Mouse (Mus musculus) megakaryocyte, embryonic 14.5 days (primary cell): ENCODE measurements around the gene Ankrd33. TPM values are rescaled to one million over a fixed set of nuclear protein-coding genes. Genes with fewer than 3 reads are reported as not detected.

Experiments
- H3K27me3 ChIP-seq: replicated peaks from 2 replicates; pipeline ENCODE3; 2012; ENCODE audit warnings: inconsistent platforms
- H3K36me3 ChIP-seq: replicated peaks from 2 replicates; pipeline ENCODE3; 2012; ENCODE audit warnings: low read length, inconsistent platforms, mixed read lengths
- H3K4me1 ChIP-seq: 2 replicates; pipeline ENCODE4 v1.6.1; 2012; ENCODE audit warnings: inconsistent platforms
- H3K4me3 ChIP-seq: replicated peaks from 2 replicates; pipeline ENCODE3; 2012; ENCODE audit warnings: moderate library complexity, mild to moderate bottlenecking, inconsistent platforms
- H3K9me3 ChIP-seq: 2 replicates; pipeline ENCODE4 v1.6.1; 2012; ENCODE audit warnings: inconsistent platforms
- FLI1 ChIP-seq: IDR thresholded peaks from 2 replicates; pipeline ENCODE4 v1.6.1; 2012; ENCODE audit warnings: low read length, inconsistent platforms, mixed read lengths
- GATA1 ChIP-seq: IDR thresholded peaks from 3 replicates; pipeline ENCODE4 v1.6.1; 2012; ENCODE audit warnings: mixed read lengths, low read length, inconsistent platforms, borderline replicate concordance
- polyA plus RNA-seq: library from polyadenylated mRNA; stranded (reverse); fragments of >175 nt; gene quantifications from 2 replicates; pipeline ENCODE4 v1.2.3, GENCODE M21; 2012; ENCODE audit warnings: low replicate concordance; ENCODE audit not compliant: insufficient read depth

The Ankrd33 gene
- polyA plus RNA-seq, 1 experiment: not detected

GRCm38 (mm10) chr15:101082236-101082635, 33.3 kb upstream of the Ankrd33 start:
- Histone ChIP-seq H3K9me3 (no peaks in the 10 kb centered on the region), H3K4me3 (peak overlapping the region; percentile 42), H3K27me3 (peaks cover 79% of the 10 kb centered on the region), H3K36me3 (no peaks in the 10 kb centered on the region), H3K4me1 (peaks cover 15% of the 10 kb centered on the region)
- TF ChIP-seq GATA1 (no peak), FLI1 (no peak)

GRCm38 (mm10) chr15:101084499-101084898, 31.1 kb upstream of the Ankrd33 start:
- Histone ChIP-seq H3K27me3 (peaks cover 74% of the 10 kb centered on the region), H3K9me3 (no peaks in the 10 kb centered on the region), H3K4me3 (no peak overlapping the region), H3K4me1 (no peaks in the 10 kb centered on the region), H3K36me3 (no peaks in the 10 kb centered on the region)
- TF ChIP-seq FLI1: no peak
- TF ChIP-seq GATA1: no peak

- TF ChIP-seq GATA1: no peak
- TF ChIP-seq FLI1: no peak
- H3K27me3 ChIP-seq: peaks cover 73% of the 10 kb centered on the region
Measured at GRCm38 (mm10) chr15:101086451-101086850, 29.1 kb upstream of the Ankrd33 start.

GRCm38 (mm10) chr15:101086956-101087355, 28.6 kb upstream of the Ankrd33 start:
- H3K27me3 ChIP-seq: peaks cover 73% of the 10 kb centered on the region
- H3K4me1 ChIP-seq: peaks cover 3% of the 10 kb centered on the region; the same call in 1 of the 2 replicates
- 0 out of 2 replicates have a peak, but pooled peaks cover 2% of the 10 kb centered on the region for H3K9me3 ChIP-seq

More at GRCm38 (mm10) chr15:101086451-101086850, 29.1 kb upstream of the Ankrd33 start:
- H3K4me3 ChIP-seq: no peak overlapping the region
- H3K9me3 ChIP-seq: no peaks in the 10 kb centered on the region
- H3K4me1 ChIP-seq: no peaks in the 10 kb centered on the region
- no peaks in the 10 kb centered on the region for H3K36me3 ChIP-seq

GRCm38 (mm10) chr15:101088291-101088690, 27.3 kb upstream of the Ankrd33 start:
- Histone ChIP-seq H3K4me3 (no peak overlapping the region), H3K9me3 (0 out of 2 replicates have a peak, but pooled peaks cover 6% of the 10 kb centered on the region), H3K27me3 (peaks cover 77% of the 10 kb centered on the region), H3K4me1 (peaks cover 7% of the 10 kb centered on the region; the same call in 1 of the 2 replicates), H3K36me3 (no peaks in the 10 kb centered on the region)
- TF ChIP-seq GATA1 (no peak), FLI1 (no peak)

More at GRCm38 (mm10) chr15:101086956-101087355, 28.6 kb upstream of the Ankrd33 start:
- H3K4me3 ChIP-seq: no peak overlapping the region
- TF ChIP-seq GATA1 (no peak), FLI1 (no peak)
- no peaks in the 10 kb centered on the region for H3K36me3 ChIP-seq

GRCm38 (mm10) chr15:101091551-101091950, 24.0 kb upstream of the Ankrd33 start:
- TF ChIP-seq GATA1 (no peak), FLI1 (no peak)
- H3K36me3 ChIP-seq: no peaks in the 10 kb centered on the region
- peaks cover 88% of the 10 kb centered on the region for H3K27me3 ChIP-seq
- H3K9me3 ChIP-seq: 0 out of 2 replicates have a peak, but pooled peaks cover 6% of the 10 kb centered on the region
- H3K4me3 ChIP-seq: no peak overlapping the region
- peaks cover 7% of the 10 kb centered on the region; the same call in 1 of the 2 replicates for H3K4me1 ChIP-seq

GRCm38 (mm10) chr15:101092121-101092828, 23.3 kb upstream of the Ankrd33 start:
- H3K9me3 ChIP-seq: 0 out of 2 replicates have a peak, but pooled peaks cover 6% of the 10 kb centered on the region
- peaks cover 87% of the 10 kb centered on the region for H3K27me3 ChIP-seq
- H3K36me3 ChIP-seq: no peaks in the 10 kb centered on the region
- TF ChIP-seq FLI1 (no peak), GATA1 (no peak)
- H3K4me3 ChIP-seq: no peak overlapping the region
- H3K4me1 ChIP-seq: peaks cover 7% of the 10 kb centered on the region; the same call in 1 of the 2 replicates

- Histone ChIP-seq H3K4me1 (peaks cover 11% of the 10 kb centered on the region), H3K36me3 (no peaks in the 10 kb centered on the region), H3K4me3 (no peak overlapping the region), H3K9me3 (0 out of 2 replicates have a peak, but pooled peaks cover 6% of the 10 kb centered on the region), H3K27me3 (peaks cover 89% of the 10 kb centered on the region)
- TF ChIP-seq FLI1 (no peak), GATA1 (no peak)
Measured at GRCm38 (mm10) chr15:101092829-101093648, 22.5 kb upstream of the Ankrd33 start.

GRCm38 (mm10) chr15:101093988-101094387, 21.6 kb upstream of the Ankrd33 start:
- Histone ChIP-seq H3K27me3 (peaks cover 92% of the 10 kb centered on the region), H3K36me3 (no peaks in the 10 kb centered on the region), H3K4me1 (peaks cover 15% of the 10 kb centered on the region), H3K4me3 (no peak overlapping the region), H3K9me3 (0 out of 2 replicates have a peak, but pooled peaks cover 6% of the 10 kb centered on the region)
- TF ChIP-seq GATA1: no peak
